Mouse (Mus musculus) small intestine, adult 2 months (tissue): ENCODE data around the gene Brca1. TPM values are rescaled to one million over a fixed set of nuclear protein-coding genes. Genes with fewer than 3 reads are reported as not detected.
A peak's percentile ranks its signal among the peaks of the same experiment; 100 is the strongest.
"Not testable (repeated sequence)": the region's sequence is repeated elsewhere in the genome, so short reads cannot be mapped to it uniquely, and the experiment has no call there.

Source experiments
- H3K27ac ChIP-seq: fragments of 200-500 bp; 2 replicates; pipeline ENCODE4 v1.5.1; 2012; ENCODE audit warnings: low read depth, low read length, control low read depth, inconsistent platforms; ENCODE audit not compliant: insufficient read depth
- H3K27me3 ChIP-seq: fragments of 200-500 bp; 2 replicates; pipeline ENCODE4 v1.6.1; 2012; ENCODE audit warnings: mild to moderate bottlenecking, moderate library complexity, low read length, inconsistent platforms; ENCODE audit not compliant: control insufficient read depth, insufficient read depth
- H3K36me3 ChIP-seq: fragments of 200-500 bp; 2 replicates; pipeline ENCODE4 v1.6.1; 2012; ENCODE audit warnings: mild to moderate bottlenecking, low read length, control low read depth, inconsistent platforms; ENCODE audit not compliant: control insufficient read depth, insufficient read depth
- H3K4me1 ChIP-seq: fragments of 200-500 bp; 2 replicates; pipeline ENCODE4 v1.6.1; 2012; ENCODE audit warnings: low read length, inconsistent platforms, mixed read lengths; ENCODE audit not compliant: control insufficient read depth, insufficient read depth, insufficient read length
- H3K4me3 ChIP-seq: fragments of 200-500 bp; 2 replicates; pipeline ENCODE4 v1.5.1; 2012; ENCODE audit warnings: low read depth, mild to moderate bottlenecking, control low read depth, inconsistent platforms, low read length, moderate library complexity
- CTCF ChIP-seq: fragments of 200-500 bp; IDR thresholded peaks from 2 replicates; pipeline ENCODE4 v1.5.1; 2012; ENCODE audit warnings: low read depth, mild to moderate bottlenecking, control low read depth, inconsistent platforms, low read length, moderate library complexity, mixed read lengths; ENCODE audit not compliant: insufficient replicate concordance, insufficient read length; ENCODE audit errors: extremely low read depth
- POLR2A ChIP-seq: fragments of 200-500 bp; IDR thresholded peaks from 2 replicates; pipeline ENCODE4 v1.6.1; 2012; ENCODE audit warnings: low read depth, mild to moderate bottlenecking, control low read depth, inconsistent platforms, low read length, moderate library complexity
- WGBS: fragments of 180-500 bp; shearing (Covaris S2); methylation state at CpG from one replicate; pipeline ENCODE4 v1.1.7; 2018; 5-methylcytosine and 5-hydroxymethylcytosine counted together
- polyA plus RNA-seq: library from polyadenylated mRNA; depleted of rRNA; stranded (reverse); fragments of >200 nt; gene quantifications from 2 replicates; pipeline ENCODE4 v1.2.3, GENCODE M21; 2012

The Brca1 gene
- polyA plus RNA-seq, 1 experiment, result 1.0 TPM

GRCm38 (mm10) chr11:101448899-101449298, 102.9 kb downstream of the Brca1 start:
- 6% methylated on average over 4 of the region's 4 CpGs for WGBS
- TF ChIP-seq CTCF (no peak), POLR2A (no peak)
- Histone ChIP-seq H3K4me1 (peaks cover 14% of the 10 kb centered on the region; the same call in 1 of the 2 replicates), H3K36me3 (peaks cover 20% of the 10 kb centered on the region), H3K27ac (peak overlapping the region; percentile 97), H3K4me3 (peak overlapping the region; percentile 86), H3K27me3 (no peaks in the 10 kb centered on the region)

GRCm38 (mm10) chr11:101448274-101448746, 103.4 kb downstream of the Brca1 start, which contains the start of gene Ifi35:
Ifi35 (plus strand) TSS chr11:101448407.
- 1% methylated on average over 10 of the region's 10 CpGs for WGBS
- Histone ChIP-seq H3K36me3 (peaks cover 23% of the 10 kb centered on the region), H3K27me3 (no peaks in the 10 kb centered on the region), H3K4me1 (peaks cover 11% of the 10 kb centered on the region; the same call in 1 of the 2 replicates), H3K4me3 (peak within 1 kb of the TSS; percentile 86), H3K27ac (peak within 1 kb of the TSS; percentile 97)
- no peak for TF ChIP-seq CTCF
- TF ChIP-seq POLR2A, result peak; percentile 97

- peaks cover 23% of the 10 kb centered on the region for H3K36me3 ChIP-seq
- WGBS, result 70% methylated on average over 5 of the region's 5 CpGs
- no peaks in the 10 kb centered on the region for H3K27me3 ChIP-seq
- H3K4me3 ChIP-seq, result no peak overlapping the region; the same call in 1 of the 2 replicates
- TF ChIP-seq POLR2A (no peak), CTCF (no peak)
- peaks cover 11% of the 10 kb centered on the region; the same call in 1 of the 2 replicates for H3K4me1 ChIP-seq
- peak overlapping the region; percentile 58; the same call in 1 of the 2 replicates for H3K27ac ChIP-seq
Observed at GRCm38 (mm10) chr11:101447786-101448185, 104.0 kb downstream of the Brca1 start.

- 87% methylated on average over 8 of the region's 8 CpGs for whole genome bisulfite sequencing
- peaks cover 23% of the 10 kb centered on the region for H3K36me3 ChIP-seq
- not testable (repeated sequence) for H3K27me3 ChIP-seq, H3K4me3 ChIP-seq, H3K27ac ChIP-seq, H3K4me1 ChIP-seq
Observed at GRCm38 (mm10) chr11:101446860-101447259, 104.9 kb downstream of the Brca1 start.

- Histone ChIP-seq H3K4me3 (no peak overlapping the region), H3K4me1 (peaks cover 4% of the 10 kb centered on the region; the same call in 1 of the 2 replicates), H3K27me3 (no peaks in the 10 kb centered on the region), H3K27ac (no peak overlapping the region), H3K36me3 (peaks cover 23% of the 10 kb centered on the region)
- no peak for TF ChIP-seq POLR2A
- TF ChIP-seq CTCF, result no peak
- 80% methylated on average over 1 of the region's 1 CpGs for WGBS
Observed at GRCm38 (mm10) chr11:101446319-101446718, 105.4 kb downstream of the Brca1 start.

GRCm38 (mm10) chr11:101442760-101443159, 109.0 kb downstream of the Brca1 start:
- no peaks in the 10 kb centered on the region for H3K27me3 ChIP-seq
- H3K36me3 ChIP-seq, result peaks cover 23% of the 10 kb centered on the region
- WGBS, result under 1% methylated on average over 14 of the region's 14 CpGs
- TF ChIP-seq CTCF (no peak), POLR2A (no peak)
- H3K4me1 ChIP-seq, result peaks cover 3% of the 10 kb centered on the region; the same call in 1 of the 2 replicates
- H3K4me3 ChIP-seq, result peak overlapping the region; percentile 74
- H3K27ac ChIP-seq, result peak overlapping the region; percentile 54; the same call in 1 of the 2 replicates

GRCm38 (mm10) chr11:101442127-101442693, 109.5 kb downstream of the Brca1 start, which contains the start of gene Rpl27:
Rpl27 (plus strand) TSS chr11:101442298.
- Histone ChIP-seq H3K36me3 (peaks cover 23% of the 10 kb centered on the region), H3K4me1 (peaks cover 3% of the 10 kb centered on the region; the same call in 1 of the 2 replicates), H3K27ac (peak within 1 kb of the TSS; percentile 54; the same call in 1 of the 2 replicates), H3K4me3 (peak within 1 kb of the TSS; percentile 74), H3K27me3 (no peaks in the 10 kb centered on the region)
- under 1% methylated on average over 42 of the region's 42 CpGs for WGBS
- TF ChIP-seq POLR2A (peak; percentile 62; the same call in 1 of the 2 replicates), CTCF (peak; percentile 74)

GRCm38 (mm10) chr11:101441450-101442126, 110.2 kb downstream of the Brca1 start:
- not testable (repeated sequence) for H3K27ac ChIP-seq, H3K4me1 ChIP-seq, H3K27me3 ChIP-seq
- peaks cover 23% of the 10 kb centered on the region for H3K36me3 ChIP-seq
- WGBS, result 28% methylated on average over 15 of the region's 15 CpGs
- peak overlapping the region; percentile 41 for H3K4me3 ChIP-seq
